Mouse (Mus musculus) adrenal gland, adult 8-10 months (tissue): ENCODE measurements at regions not wholly inside any gene's neighbourhood (a gene's known extent, or its start where the extent isn't known, plus 50 kb on each side); places are given as distances from the start of the nearest gene placed in this dataset.

Source experiments
- DNase-seq: peaks from one replicate; pipeline ENCODE4 v3.0.0; 2022

GRCm38 (mm10) chr4:26273754-26274153 is 72.9 kb downstream of the Manea start:
- no peak for DNase-seq

GRCm38 (mm10) chr4:26259230-26260029 is 87.3 kb downstream of the Manea start:
- peak; percentile 3 for DNase-seq

GRCm38 (mm10) chr4:26255889-26256288 is 90.8 kb downstream of the Manea start:
- DNase-seq = no peak

GRCm38 (mm10) chr4:26247925-26248856 is 98.5 kb downstream of the Manea start:
- peak; percentile 7 for DNase-seq

GRCm38 (mm10) chr4:26223267-26223666 is 123.4 kb downstream of the Manea start:
- no peak for DNase-seq
